Mouse (Mus musculus) Patski (cell line): ENCODE data around the gene Cxcr3. TPM values are rescaled to one million over a fixed set of nuclear protein-coding genes. Genes with fewer than 3 reads are reported as not detected.

ENCODE experiments used
- ATAC-seq: fragments of 100-300 bp; one replicate; pipeline ENCODE4 v1.8.0; 2021
- CTCF ChIA-PET: fragments of 350-600 bp; sonication (Branson Sonifier 250); formaldehyde crosslinking; loops from one replicate; lab custom pipeline; 2022; ENCODE audit warnings: inconsistent platforms; lab: Charles Lee
- POLR2A ChIA-PET: fragments of 350-600 bp; sonication (Branson Sonifier 250); formaldehyde crosslinking; loops from one replicate; lab custom pipeline; 2022; ENCODE audit warnings: antibody characterized with exemption, inconsistent platforms; lab: Charles Lee
- DNase-seq: peaks from one replicate; pipeline ENCODE4 v3.0.0-alpha.2; 2011; ENCODE audit warnings: low read depth, low spot score
- H3K27me3 ChIP-seq: fragments of 371-371 bp; one replicate; pipeline ENCODE4 v1.5.1; 2021
- CTCF ChIP-seq: fragments of 100-300 bp; IDR thresholded peaks from one replicate; pipeline ENCODE4 v1.5.1; 2021
- in situ Hi-C: fragments of 300-500 bp; cut with MboI; formaldehyde crosslinking; loops from 3 replicates; pipeline ENCODE4 v1.11.1; 2018; ENCODE audit warnings: low pct_unique_long_range_greater_than_20kb, mixed read lengths
- polyA plus RNA-seq: library from polyadenylated mRNA; unstranded; gene quantifications from one replicate; pipeline ENCODE4 v1.2.3, GENCODE M21; 2021

Cxcr3 gene
- polyA plus RNA-seq, 1 experiment from 2014 or later = not detected

- in situ Hi-C loops = no loop called here
Observed at GRCm38 (mm10) chrX:101737201-101737600, 3.1 kb upstream of the Cxcr3 start.

GRCm38 (mm10) chrX:101734981-101735380 lies 912 bp upstream of the Cxcr3 start:
- ChIA-PET CTCF (no interaction called here), POLR2A (no interaction called here)
- in situ Hi-C loops = no loop called here
- no peak for TF ChIP-seq CTCF
- DNase-seq (no peak), ATAC-seq (no peak)
- H3K27me3 ChIP-seq = peaks cover 16% of the 10 kb centered on the region

More at GRCm38 (mm10) chrX:101737201-101737600, 3.1 kb upstream of the Cxcr3 start:
- DNase-seq (no peak), ATAC-seq (no peak)
- POLR2A ChIA-PET = no interaction called here
- CTCF ChIA-PET = interaction anchor here (0.9 to 1.3 kb wide), 2 partner anchors 33 to 45 kb away, joined by 3 to 4 read pairs; no protein-coding TSS in a partner anchor
- H3K27me3 ChIP-seq = peaks cover 20% of the 10 kb centered on the region
- no peak for TF ChIP-seq CTCF

- ChIA-PET CTCF (no interaction called here), POLR2A (no interaction called here)
- in situ Hi-C loops = no loop called here
- no peak for ATAC-seq
- no peak for TF ChIP-seq CTCF
- peaks cover 16% of the 10 kb centered on the region for H3K27me3 ChIP-seq
- DNase-seq = no peak
Observed at GRCm38 (mm10) chrX:101733288-101733687, 781 bp downstream of the Cxcr3 start.

GRCm38 (mm10) chrX:101732644-101733043 lies 1.4 kb downstream of the Cxcr3 start:
- no peak for DNase-seq
- ChIA-PET POLR2A (no interaction called here), CTCF (no interaction called here)
- no peak for TF ChIP-seq CTCF
- H3K27me3 ChIP-seq = peaks cover 16% of the 10 kb centered on the region
- in situ Hi-C loops = no loop called here
- ATAC-seq = no peak

- TF ChIP-seq CTCF = no peak
- ATAC-seq = no peak
- ChIA-PET POLR2A (no interaction called here), CTCF (no interaction called here)
- DNase-seq = no peak
- H3K27me3 ChIP-seq = peaks cover 9% of the 10 kb centered on the region
- in situ Hi-C loops = no loop called here
Observed at GRCm38 (mm10) chrX:101730010-101730409, 4.1 kb downstream of the Cxcr3 start.

- in situ Hi-C loops = no loop called here
- peaks cover 42% of the 10 kb centered on the region for H3K27me3 ChIP-seq
- POLR2A ChIA-PET = interaction anchor here (0.6 kb wide), 1 partner anchor 199 kb away, joined by 4 read pairs; no protein-coding TSS in a partner anchor
- CTCF ChIA-PET = no interaction called here
- DNase-seq (no peak), ATAC-seq (no peak)
- TF ChIP-seq CTCF = no peak
Observed at GRCm38 (mm10) chrX:101720401-101720800, 13.7 kb downstream of the Cxcr3 start.

GRCm38 (mm10) chrX:101705111-101705510 lies 29.0 kb downstream of the Cxcr3 start:
- DNase-seq (no peak), ATAC-seq (no peak)
- in situ Hi-C loops = no loop called here
- ChIA-PET POLR2A (no interaction called here), CTCF (no interaction called here)
- no peak for TF ChIP-seq CTCF
- peaks cover 23% of the 10 kb centered on the region for H3K27me3 ChIP-seq

GRCm38 (mm10) chrX:101698232-101698631 lies 35.8 kb downstream of the Cxcr3 start:
- no peak for ATAC-seq
- in situ Hi-C loops = no loop called here
- H3K27me3 ChIP-seq = peaks cover 13% of the 10 kb centered on the region
- POLR2A ChIA-PET = no interaction called here
- no peak for TF ChIP-seq CTCF
- no peak for DNase-seq
- CTCF ChIA-PET = no interaction called here

- H3K27me3 ChIP-seq = peaks cover 7% of the 10 kb centered on the region
- ATAC-seq = no peak
- TF ChIP-seq CTCF = no peak
- ChIA-PET CTCF (no interaction called here), POLR2A (no interaction called here)
- DNase-seq = no peak
- in situ Hi-C loops = no loop called here
Observed at GRCm38 (mm10) chrX:101697537-101697936, 36.5 kb downstream of the Cxcr3 start.

GRCm38 (mm10) chrX:101695686-101696085 lies 38.4 kb downstream of the Cxcr3 start:
- H3K27me3 ChIP-seq = no peaks in the 10 kb centered on the region
- in situ Hi-C loops = no loop called here
- CTCF ChIA-PET = no interaction called here
- no peak for TF ChIP-seq CTCF
- no peak for ATAC-seq
- DNase-seq = no peak
- POLR2A ChIA-PET = no interaction called here

Other genes starting within 250 kb of the Cxcr3 start
- 59.5 TPM for gene Taf1, start 201.5 kb downstream of the Cxcr3 start, polyA plus RNA-seq
- 116 TPM for gene Ogt, start 94.2 kb downstream of the Cxcr3 start, polyA plus RNA-seq
- not detected for gene Gm4779, start 60.2 kb upstream of the Cxcr3 start, polyA plus RNA-seq
- gene 8030474K03Rik, start 60.4 kb upstream of the Cxcr3 start, polyA plus RNA-seq = 0.13 TPM
- 1.9 TPM for gene Nhsl2, start 115.1 kb upstream of the Cxcr3 start, polyA plus RNA-seq